Mouse (Mus musculus) B cell, adult (primary cell): ENCODE data around the gene Iqcn. TPM values are rescaled to one million over a fixed set of nuclear protein-coding genes. Genes with fewer than 3 reads are reported as not detected.

ENCODE experiments used
- total RNA-seq: library from RNA; stranded (reverse); gene quantifications from 4 replicates; pipeline ENCODE4 v1.2.4, GENCODE M21; 2023; ENCODE audit not compliant: inconsistent age

Iqcn gene
- 40.3 to 68.5 TPM (median 46.5 TPM) in 4 replicates for total RNA-seq

DNA sequence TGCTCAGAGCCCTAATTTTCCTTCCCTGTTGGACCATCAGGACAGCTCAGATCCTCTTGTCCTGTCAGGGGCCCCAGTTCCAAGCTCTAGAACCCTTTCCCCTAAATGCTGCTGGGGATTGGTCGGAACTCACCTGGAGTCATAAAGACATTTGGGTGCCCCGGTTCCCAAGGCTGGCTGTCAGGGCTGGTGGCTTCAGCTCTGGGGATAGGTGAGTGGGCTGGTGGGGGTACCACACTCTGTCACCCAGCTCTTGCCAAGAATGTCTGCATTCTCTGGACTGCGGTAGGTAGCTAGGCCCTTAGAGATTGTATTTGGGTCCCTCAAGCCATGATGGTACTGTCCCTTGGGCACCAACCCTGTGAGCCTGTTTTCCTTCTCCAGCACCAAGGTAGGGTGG lies at the start of gene Iqcn:
Gene Iqcn (plus strand): TSS at position 171 of the 400 bp plus-strand sequence.

DNA sequence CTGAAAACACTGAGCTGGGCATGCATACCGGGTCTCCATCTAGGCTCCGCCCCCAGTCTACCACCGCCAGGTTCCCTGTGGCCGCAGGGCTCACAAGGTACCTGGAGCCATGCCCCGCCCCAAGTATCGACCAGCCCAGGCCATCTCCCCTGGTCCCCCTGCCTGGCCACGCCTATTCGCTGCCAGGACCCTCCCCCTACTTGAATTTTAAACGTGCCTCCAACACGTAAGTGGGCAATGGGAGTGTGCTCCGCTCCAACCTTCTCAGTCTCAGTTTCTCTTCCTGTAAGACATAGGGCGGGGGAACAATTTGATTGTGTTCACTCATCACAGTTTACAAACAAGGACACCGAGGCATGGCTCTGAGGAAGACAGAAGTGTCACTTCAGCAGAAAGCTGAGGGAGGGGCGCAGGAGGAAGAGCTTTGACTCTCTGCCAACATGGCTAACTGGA lies 43.0 kb upstream of the Iqcn start, which contains the start of gene Pgpep1:
Gene Pgpep1 (minus strand): TSS at position 116 of the 453 bp plus-strand sequence.

DNA sequence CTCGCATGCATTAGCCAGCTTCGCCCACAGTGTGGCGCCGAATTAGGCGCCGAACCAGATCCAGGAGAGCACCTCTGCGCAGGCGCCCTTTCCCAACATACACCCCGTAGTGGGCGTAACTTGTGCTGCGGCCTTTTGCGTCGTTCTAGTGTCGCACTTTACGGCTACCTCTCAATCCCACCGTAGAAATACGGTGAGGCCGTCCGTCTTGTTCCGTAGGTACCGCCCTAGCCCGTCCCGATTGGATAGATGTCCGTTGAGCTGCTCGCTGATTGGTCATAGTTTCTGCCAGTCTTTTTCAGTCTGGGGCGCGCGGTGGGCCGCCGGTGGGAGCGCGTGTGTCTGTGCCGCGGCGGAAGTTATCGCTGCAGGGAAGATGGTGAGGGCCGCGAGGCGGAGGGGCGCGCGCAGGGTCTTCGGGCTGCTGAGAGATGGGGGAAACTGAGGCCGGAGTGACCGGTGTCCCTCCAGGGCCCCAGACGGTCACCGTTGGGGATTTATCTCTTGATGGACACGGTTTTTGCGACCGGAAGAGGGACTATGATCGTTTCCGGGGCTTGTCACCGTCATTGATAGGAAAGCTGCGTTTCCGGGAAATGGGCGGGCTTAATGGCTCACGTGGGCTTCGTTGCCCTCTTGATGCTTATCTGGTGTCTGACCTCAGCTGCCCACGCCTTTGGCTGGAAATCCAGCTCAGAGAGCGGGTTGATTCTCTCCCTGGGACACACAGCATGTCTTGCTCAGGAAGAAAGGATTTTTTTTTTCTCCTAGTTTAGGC lies 30.0 kb upstream of the Iqcn start, which contains the start of gene Lsm4:
Gene Lsm4 (plus strand): TSS at position 170 of the 778 bp plus-strand sequence.

DNA sequence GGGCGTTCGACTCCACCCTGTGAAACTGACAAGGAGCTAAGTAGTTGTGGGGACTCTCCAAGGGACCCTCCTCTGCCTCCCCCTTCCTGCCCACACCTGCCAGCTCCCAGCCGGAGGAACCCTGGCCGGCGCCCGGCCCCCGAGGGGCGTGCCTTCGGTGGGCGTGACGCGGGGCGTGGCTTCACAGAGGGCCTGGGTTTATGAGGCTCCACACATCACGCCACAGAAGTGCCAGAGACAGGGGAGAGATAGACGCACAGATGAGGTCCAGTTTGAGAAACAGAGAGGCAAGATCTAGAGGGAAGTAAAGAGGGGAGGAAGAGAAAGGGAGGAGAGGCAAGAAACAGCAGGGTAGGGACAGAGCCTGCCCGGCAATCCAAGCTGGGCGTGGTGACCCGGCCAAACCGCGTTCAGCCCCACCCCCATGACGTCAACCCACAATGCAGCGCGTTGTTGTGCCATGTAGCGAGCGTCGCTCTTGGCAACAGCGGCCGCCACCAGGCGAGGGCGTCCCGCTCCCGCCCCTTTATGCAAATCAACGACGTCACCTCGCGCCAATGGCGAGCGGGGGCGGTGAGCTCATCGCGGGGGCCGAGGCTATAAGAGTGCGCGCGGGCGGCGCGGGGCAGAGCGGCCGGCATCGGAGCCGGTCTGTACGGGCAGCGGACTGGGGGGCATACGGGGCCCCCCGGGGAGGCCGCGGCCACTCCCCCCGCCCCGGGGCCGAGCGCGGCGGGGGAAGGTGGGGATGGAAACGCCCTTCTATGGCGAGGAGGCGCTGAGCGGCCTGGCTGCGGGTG lies 4.7 kb upstream of the Iqcn start, which contains the start of gene Jund:
Gene Jund (plus strand): TSS at position 640 of the 800 bp plus-strand sequence.

DNA sequence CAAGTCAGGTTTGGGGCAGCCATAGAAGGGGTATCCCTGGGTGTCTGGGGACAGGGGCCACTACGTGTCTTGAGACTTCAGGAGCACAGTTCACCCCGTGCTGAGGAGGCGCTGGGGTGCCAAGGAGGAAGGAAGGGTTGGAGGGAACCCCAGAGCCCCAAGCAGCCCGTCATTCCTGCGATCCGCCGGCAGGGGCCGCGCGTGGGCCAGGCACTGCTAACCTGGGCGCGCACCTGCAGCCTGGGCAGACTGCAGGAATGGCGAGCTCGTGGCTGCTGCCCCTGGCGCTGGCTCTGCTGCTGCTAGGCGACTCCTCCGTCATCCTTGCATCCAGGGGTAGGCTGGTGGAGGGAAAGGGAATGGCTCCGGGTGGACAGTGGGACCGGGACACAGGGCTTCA lies 15.0 kb downstream of the Iqcn start, which contains the start of gene Gm3336:
Gene Gm3336 (plus strand): TSS at position 247 of the 400 bp plus-strand sequence.

DNA sequence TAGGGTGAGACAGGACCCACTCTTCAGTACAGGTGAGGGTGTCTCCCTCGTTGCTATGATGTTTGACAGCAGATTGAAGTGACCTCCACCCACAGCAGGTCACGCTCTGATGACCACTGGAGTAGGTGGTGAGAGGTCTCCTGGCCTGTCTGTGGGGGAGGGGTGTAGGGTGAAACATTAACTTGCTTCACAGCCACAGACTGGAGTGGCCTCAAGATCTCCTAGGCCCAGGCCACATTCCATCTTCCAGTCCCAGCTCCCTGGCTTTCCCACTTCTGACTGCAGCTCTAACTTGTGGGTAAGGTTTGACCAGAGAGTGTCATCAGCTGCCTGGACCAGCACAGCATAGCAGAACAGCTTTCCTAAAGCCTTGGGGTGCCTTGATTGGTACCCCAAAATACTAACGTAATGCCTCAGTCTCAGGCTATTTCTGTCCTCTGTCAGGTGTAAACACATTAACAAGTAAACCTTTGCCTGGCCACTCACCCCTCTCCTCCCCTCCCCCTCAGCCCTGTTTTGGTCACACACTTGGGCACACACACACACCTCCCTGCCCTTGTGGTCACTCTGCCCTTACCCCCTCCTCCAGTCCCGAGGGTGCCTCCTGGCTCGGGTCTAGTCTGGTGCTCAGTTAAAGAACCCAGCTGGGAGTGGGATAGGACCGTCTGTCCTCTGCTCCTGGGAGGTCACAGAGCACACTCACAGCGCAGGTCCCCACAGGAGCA lies 20.4 kb downstream of the Iqcn start, which contains the start of gene Pde4c:
Gene Pde4c (plus strand): TSS at position 235 of the 725 bp plus-strand sequence.

DNA sequence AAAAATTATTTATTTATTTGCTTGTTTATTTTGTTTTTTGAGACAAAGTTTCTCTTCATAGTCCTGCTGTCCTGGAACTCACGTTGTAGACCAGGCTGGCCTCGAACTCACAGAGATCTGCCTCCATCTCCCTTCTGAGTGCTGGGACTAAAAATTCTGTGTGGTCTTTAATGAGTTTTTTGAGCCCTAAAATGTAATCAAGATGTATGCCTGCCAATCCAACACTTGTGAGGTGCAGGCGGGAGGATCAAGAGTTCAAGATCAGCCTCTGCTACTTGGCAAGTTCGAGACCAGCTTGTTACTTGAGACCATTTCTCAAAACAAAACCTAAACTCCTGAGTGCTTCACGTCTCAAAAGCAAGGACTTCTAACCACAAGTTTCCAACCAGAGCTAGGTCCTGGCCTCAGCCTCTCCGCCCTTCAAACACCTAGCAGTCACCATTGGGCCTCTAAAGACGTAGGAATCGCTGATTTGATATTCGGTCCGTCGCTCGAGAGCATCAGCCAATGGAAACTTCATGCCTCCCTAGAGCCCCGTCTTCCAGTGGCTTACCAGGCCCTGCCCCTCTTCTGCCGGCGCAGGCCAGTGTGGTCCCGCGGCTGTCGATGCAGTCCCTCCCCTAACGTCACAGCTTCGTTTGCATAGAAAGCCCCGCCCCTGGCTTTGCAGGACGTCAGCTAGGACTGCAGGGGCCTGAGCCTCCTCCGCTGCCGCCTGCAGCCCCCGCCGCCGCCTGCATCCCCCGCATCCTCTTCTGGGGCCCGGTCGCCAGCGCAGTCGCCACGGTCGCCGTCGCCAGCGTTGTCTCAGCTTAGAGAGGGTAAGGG lies 51.0 kb downstream of the Iqcn start, which contains the start of gene Rab3a:
Gene Rab3a (plus strand): TSS at position 637 of the 828 bp plus-strand sequence.

DNA sequence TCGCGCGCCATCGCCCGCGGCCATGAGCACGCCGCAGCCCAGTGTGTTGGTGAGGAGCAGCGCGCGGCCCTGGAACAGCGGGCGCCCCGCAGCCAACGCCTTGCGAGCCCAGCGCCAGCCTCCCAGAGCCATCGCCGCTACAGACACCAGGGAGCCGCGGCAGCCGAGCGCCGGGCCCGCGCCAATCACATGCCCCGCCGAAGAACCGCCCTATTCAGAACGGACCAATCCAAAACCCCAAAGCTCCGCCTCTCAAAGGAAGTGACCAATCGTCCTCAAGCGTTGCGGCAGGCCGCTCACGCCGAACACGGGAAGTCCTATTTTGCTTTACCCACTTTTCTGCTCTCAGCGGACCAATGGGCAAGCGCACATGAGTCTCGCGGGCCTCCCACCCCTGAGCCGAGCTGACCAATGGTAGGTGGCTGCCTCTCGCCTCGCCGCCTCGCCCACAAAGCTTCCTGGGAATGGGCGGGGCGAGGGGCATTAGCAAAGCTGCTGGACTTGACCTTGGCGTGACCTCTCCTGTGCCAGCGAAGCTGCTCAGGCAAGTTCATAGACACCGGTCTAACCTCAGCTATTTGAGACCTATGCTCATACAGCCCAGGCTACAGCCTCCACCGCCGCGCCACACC lies 57.6 kb downstream of the Iqcn start, which contains the start of gene Mpv17l2:
Gene Mpv17l2 (minus strand): TSS at position 172 of the 632 bp plus-strand sequence.

Other genes starting within 250 kb of the Iqcn start
- gene Klhl26, start 226.5 kb upstream of the Iqcn start, total RNA-seq: 7.3 to 8.5 TPM (median 7.7 TPM) in 4 replicates
- not detected in 4 replicates for gene Tmem59l, start 216.1 kb upstream of the Iqcn start, total RNA-seq
- gene Crlf1, start 210.3 kb upstream of the Iqcn start, total RNA-seq: 1.4 TPM in 1 of 4 replicates, not detected in the others
- gene Rex1bd, start 196.7 kb upstream of the Iqcn start, total RNA-seq: 28.9 to 47.2 TPM (median 37.2 TPM) in 4 replicates
- 2,371 to 2,974 TPM (median 2,811 TPM) in 4 replicates for gene Uba52, start 192.7 kb upstream of the Iqcn start, total RNA-seq
- gene Fkbp8, start 175.7 kb upstream of the Iqcn start, total RNA-seq: 246 to 268 TPM (median 258 TPM) in 4 replicates
- gene Kxd1, start 175.5 kb upstream of the Iqcn start, total RNA-seq: 54.8 to 67.2 TPM (median 60.8 TPM) in 4 replicates
- 27.0 to 37.0 TPM (median 32.5 TPM) in 4 replicates for gene Ell, start 164.0 kb upstream of the Iqcn start, total RNA-seq
- 95.3 to 112 TPM (median 100 TPM) in 4 replicates for gene Isyna1, start 109.1 kb upstream of the Iqcn start, total RNA-seq
- 61.1 to 68.9 TPM (median 66.7 TPM) in 4 replicates for gene Ssbp4, start 94.6 kb upstream of the Iqcn start, total RNA-seq
- 4.0 to 6.8 TPM (median 5.4 TPM) in 4 replicates for gene Lrrc25, start 87.3 kb upstream of the Iqcn start, total RNA-seq
- not detected in 4 replicates for gene Gdf15, start 71.0 kb upstream of the Iqcn start, total RNA-seq
- gene Pgpep1, start 43.1 kb upstream of the Iqcn start, total RNA-seq: 7.3 to 13.8 TPM (median 11.9 TPM) in 4 replicates
- 110 to 142 TPM (median 130 TPM) in 4 replicates for gene Lsm4, start 30.2 kb upstream of the Iqcn start, total RNA-seq
- 2,155 to 2,567 TPM (median 2,406 TPM) in 4 replicates for gene Jund, start 4.5 kb upstream of the Iqcn start, total RNA-seq
- gene Gm3336, start 15.1 kb downstream of the Iqcn start, total RNA-seq: 0.87 to 2.4 TPM in 2 of 4 replicates, not detected in the others
- 2.7 to 6.0 TPM (median 3.9 TPM) in 4 replicates for gene Pde4c, start 20.3 kb downstream of the Iqcn start, total RNA-seq
- 8.1 to 11.7 TPM (median 10.3 TPM) in 4 replicates for gene Rab3a, start 51.2 kb downstream of the Iqcn start, total RNA-seq
- 23.5 to 28.2 TPM (median 25.8 TPM) in 4 replicates for gene Mpv17l2, start 57.5 kb downstream of the Iqcn start, total RNA-seq
- 23.1 to 25.4 TPM (median 24.1 TPM) in 4 replicates for gene Pik3r2, start 73.3 kb downstream of the Iqcn start, total RNA-seq
- 195 to 225 TPM (median 218 TPM) in 4 replicates for gene Mast3, start 101.6 kb downstream of the Iqcn start, total RNA-seq
- 0.70 to 2.7 TPM (median 1.5 TPM) in 4 replicates for gene Il12rb1, start 105.0 kb downstream of the Iqcn start, total RNA-seq
- gene Arrdc2, start 136.3 kb downstream of the Iqcn start, total RNA-seq: 19.3 to 21.0 TPM (median 20.2 TPM) in 4 replicates
- 0.15 to 0.18 TPM in 2 of 4 replicates, not detected in the others for gene Kcnn1, start 159.8 kb downstream of the Iqcn start, total RNA-seq
- 36.9 to 45.2 TPM (median 43.9 TPM) in 4 replicates for gene Ccdc124, start 170.5 kb downstream of the Iqcn start, total RNA-seq
- gene Slc5a5, start 189.3 kb downstream of the Iqcn start, total RNA-seq: not detected in 4 replicates
- 4,077 to 4,166 TPM (median 4,161 TPM) in 4 replicates for gene Rpl18a, start 194.0 kb downstream of the Iqcn start, total RNA-seq
- 54.1 to 74.7 TPM (median 67.4 TPM) in 4 replicates for gene Map1s, start 202.5 kb downstream of the Iqcn start, total RNA-seq